Mouse (Mus musculus) E14TG2a.4 (cell line): ENCODE measurements around the gene St3gal6.

Source experiments
- CTCF ChIP-seq: conservative IDR thresholded peaks from 2 replicates; pipeline ENCODE4 v1.5.1; 2014; ENCODE audit warnings: low read length
- NANOG ChIP-seq: IDR thresholded peaks from 2 replicates; pipeline ENCODE4 v1.6.1; 2014; ENCODE audit warnings: borderline replicate concordance, low read length, mixed read lengths

- TF ChIP-seq CTCF (no peak), NANOG (no peak)
These were observed 61.5 kb downstream of the St3gal6 start for GRCm38 (mm10) chr16:58462519-58462918.
